Mouse (Mus musculus): ENCODE results near the gene Gm20503.

DNA sequence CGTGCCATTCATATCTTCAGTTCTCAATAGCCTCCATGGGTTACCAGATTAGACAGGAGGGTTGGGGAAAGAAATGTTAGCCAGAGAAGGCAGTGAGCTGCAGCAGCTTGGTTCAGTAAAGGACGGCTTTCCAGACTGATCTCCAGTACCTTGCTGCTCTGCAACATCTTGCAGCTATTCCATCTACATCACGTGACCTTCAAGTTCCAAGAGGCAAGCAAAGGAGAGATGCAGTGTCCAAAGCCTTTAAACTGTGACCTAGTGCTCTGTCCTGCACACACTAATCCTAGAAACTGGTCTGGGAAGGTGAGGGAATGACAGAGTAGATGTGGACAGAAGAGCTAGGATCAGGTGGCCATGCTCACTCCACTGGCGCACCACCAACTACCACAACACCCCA is 39.7 kb upstream of the Gm20503 start:
- TF ChIP-seq CTCF (conservative IDR thresholded peaks at IDR 0.05; ENCODE audit: low read length) (no peak), NANOG (IDR thresholded peaks at IDR 0.05; ENCODE audit: borderline replicate concordance, low read length) (no peak), POU5F1 (IDR thresholded peaks at IDR 0.05; ENCODE audit: borderline replicate concordance, low read length) (no peak)

Measured in E14TG2a.4 (cell line).